Mouse (Mus musculus): ENCODE data around the gene Ttc9c.

GRCm38 (mm10) chr19:8798947-8799315 lies 20.2 kb downstream of the Ttc9c start:
- TF ChIP-seq CTCF (IDR thresholded peaks at IDR 0.05; ENCODE audit: low read depth) (no peak), EP300 (IDR thresholded peaks at IDR 0.05; ENCODE audit: low read depth) (no peak)
